Mouse (Mus musculus): ENCODE data around the gene Gmppb. TPM values are rescaled to one million over a fixed set of nuclear protein-coding genes. Genes with fewer than 3 reads are reported as not detected.

The Gmppb gene
- polyA plus RNA-seq, 1 experiment from 2014 or later = 21.2 TPM

GRCm38 (mm10) chr9:108085261-108085660, 36.2 kb downstream of the Gmppb start:
- H3K4me1 ChIP-seq (replicated peaks; ENCODE audit: control insufficient read depth, insufficient read depth, low read length) = peaks cover 2% of the 10 kb centered on the region; the same call in 1 of the 2 replicates
- peaks cover 18% of the 10 kb centered on the region for H3K36me3 ChIP-seq (ENCODE audit: control insufficient read depth, insufficient read depth)
- no peaks in the 10 kb centered on the region for H3K9me3 ChIP-seq (ENCODE audit: control insufficient read depth, low read length)
- no peak overlapping the region for H3K4me3 ChIP-seq (replicated peaks; ENCODE audit: low read length)
- H3K4me2 ChIP-seq (ENCODE audit: low read length) = no peak overlapping the region
- peaks cover 22% of the 10 kb centered on the region for H3K27me3 ChIP-seq (replicated peaks; ENCODE audit: control insufficient read depth, insufficient read depth, low read length)
- no peak for ATAC-seq
- no peak overlapping the region for H3K27ac ChIP-seq (ENCODE audit: low read length)
- no peak overlapping the region for H3K9ac ChIP-seq (replicated peaks; ENCODE audit: low read depth, low read length)
- 92% methylated on average over 4 of the region's 4 CpGs for WGBS

- no peak overlapping the region for H3K4me2 ChIP-seq (ENCODE audit: low read length)
- no peaks in the 10 kb centered on the region for H3K9me3 ChIP-seq (ENCODE audit: control insufficient read depth, low read length)
- no peak overlapping the region for H3K4me3 ChIP-seq (replicated peaks; ENCODE audit: low read length)
- no peak for ATAC-seq
- no peak overlapping the region for H3K27ac ChIP-seq (ENCODE audit: low read length)
- 94% methylated on average over 7 of the region's 7 CpGs for WGBS
- H3K9ac ChIP-seq (replicated peaks; ENCODE audit: low read depth, low read length) = no peak overlapping the region
- H3K4me1 ChIP-seq (replicated peaks; ENCODE audit: control insufficient read depth, insufficient read depth, low read length) = peaks cover 14% of the 10 kb centered on the region
- no peaks in the 10 kb centered on the region for H3K27me3 ChIP-seq (replicated peaks; ENCODE audit: control insufficient read depth, insufficient read depth, low read length)
- H3K36me3 ChIP-seq (ENCODE audit: control insufficient read depth, insufficient read depth) = peaks cover 22% of the 10 kb centered on the region
Measured at GRCm38 (mm10) chr9:108090611-108091120, 41.6 kb downstream of the Gmppb start.

- Histone ChIP-seq H3K4me2 (ENCODE audit: low read length) (peak overlapping the region; percentile 84), H3K9me3 (ENCODE audit: control insufficient read depth, low read length) (no peaks in the 10 kb centered on the region), H3K27ac (ENCODE audit: low read length) (no peak overlapping the region), H3K27me3 (replicated peaks; ENCODE audit: control insufficient read depth, insufficient read depth, low read length) (no peaks in the 10 kb centered on the region), H3K36me3 (ENCODE audit: control insufficient read depth, insufficient read depth) (peaks cover 19% of the 10 kb centered on the region), H3K9ac (replicated peaks; ENCODE audit: low read depth, low read length) (peak overlapping the region; percentile 67), H3K4me3 (replicated peaks; ENCODE audit: low read length) (peak overlapping the region; percentile 63), H3K4me1 (replicated peaks; ENCODE audit: control insufficient read depth, insufficient read depth, low read length) (peaks cover 16% of the 10 kb centered on the region)
- 74% methylated on average over 10 of the region's 10 CpGs for WGBS
- ATAC-seq = no peak
Measured at GRCm38 (mm10) chr9:108093586-108093985, 44.5 kb downstream of the Gmppb start.

- Histone ChIP-seq H3K36me3 (ENCODE audit: control insufficient read depth, insufficient read depth) (peaks cover 19% of the 10 kb centered on the region), H3K27ac (ENCODE audit: low read length) (peak within 1 kb of the TSS; percentile 72), H3K4me1 (replicated peaks; ENCODE audit: control insufficient read depth, insufficient read depth, low read length) (peaks cover 16% of the 10 kb centered on the region), H3K9me3 (ENCODE audit: control insufficient read depth, low read length) (no peaks in the 10 kb centered on the region), H3K9ac (replicated peaks; ENCODE audit: low read depth, low read length) (peak within 1 kb of the TSS; percentile 67), H3K27me3 (replicated peaks; ENCODE audit: control insufficient read depth, insufficient read depth, low read length) (no peaks in the 10 kb centered on the region), H3K4me2 (ENCODE audit: low read length) (peak within 1 kb of the TSS; percentile 84), H3K4me3 (replicated peaks; ENCODE audit: low read length) (peak within 1 kb of the TSS; percentile 63)
- WGBS = under 1% methylated on average over 52 of the region's 52 CpGs
- peak; percentile 92 for ATAC-seq
Measured at GRCm38 (mm10) chr9:108094184-108094941, 45.3 kb downstream of the Gmppb start, which contains the start of gene Apeh. Gene Apeh, minus strand, starts transcription at chr9:108094606.

- H3K4me3 ChIP-seq (replicated peaks; ENCODE audit: low read length) = peak overlapping the region; percentile 63
- H3K9ac ChIP-seq (replicated peaks; ENCODE audit: low read depth, low read length) = peak overlapping the region; percentile 67
- H3K4me1 ChIP-seq (replicated peaks; ENCODE audit: control insufficient read depth, insufficient read depth, low read length) = peaks cover 16% of the 10 kb centered on the region
- H3K27ac ChIP-seq (ENCODE audit: low read length) = no peak overlapping the region
- peak; percentile 6 for ATAC-seq
- peak overlapping the region; percentile 84 for H3K4me2 ChIP-seq (ENCODE audit: low read length)
- no peaks in the 10 kb centered on the region for H3K9me3 ChIP-seq (ENCODE audit: control insufficient read depth, low read length)
- no peaks in the 10 kb centered on the region for H3K27me3 ChIP-seq (replicated peaks; ENCODE audit: control insufficient read depth, insufficient read depth, low read length)
- 0% methylated on average over 14 of the region's 16 CpGs for WGBS
- peaks cover 15% of the 10 kb centered on the region for H3K36me3 ChIP-seq (ENCODE audit: control insufficient read depth, insufficient read depth)
Measured at GRCm38 (mm10) chr9:108094998-108095411, 46.0 kb downstream of the Gmppb start.

- Histone ChIP-seq H3K4me2 (ENCODE audit: low read length) (peak overlapping the region; percentile 84), H3K27ac (ENCODE audit: low read length) (no peak overlapping the region), H3K27me3 (replicated peaks; ENCODE audit: control insufficient read depth, insufficient read depth, low read length) (no peaks in the 10 kb centered on the region), H3K4me1 (replicated peaks; ENCODE audit: control insufficient read depth, insufficient read depth, low read length) (peaks cover 16% of the 10 kb centered on the region), H3K9ac (replicated peaks; ENCODE audit: low read depth, low read length) (no peak overlapping the region), H3K36me3 (ENCODE audit: control insufficient read depth, insufficient read depth) (peaks cover 14% of the 10 kb centered on the region; the same call in 1 of the 2 replicates), H3K9me3 (ENCODE audit: control insufficient read depth, low read length) (no peaks in the 10 kb centered on the region), H3K4me3 (replicated peaks; ENCODE audit: low read length) (peak overlapping the region; percentile 63)
- 0 out of 2 replicates have a peak, but pooled peaks have one; percentile 7 for ATAC-seq
- WGBS = 9% methylated on average over 3 of the region's 3 CpGs
Measured at GRCm38 (mm10) chr9:108095518-108095917, 46.5 kb downstream of the Gmppb start.

GRCm38 (mm10) chr9:108095949-108096712, 47.1 kb downstream of the Gmppb start:
- H3K36me3 ChIP-seq (ENCODE audit: control insufficient read depth, insufficient read depth) = peaks cover 9% of the 10 kb centered on the region

GRCm38 (mm10) chr9:108099619-108100018, 50.6 kb downstream of the Gmppb start:
- no peak for ATAC-seq
- no peaks in the 10 kb centered on the region for H3K27me3 ChIP-seq (replicated peaks; ENCODE audit: control insufficient read depth, insufficient read depth, low read length)
- H3K4me1 ChIP-seq (replicated peaks; ENCODE audit: control insufficient read depth, insufficient read depth, low read length) = peaks cover 10% of the 10 kb centered on the region
- no peak overlapping the region for H3K27ac ChIP-seq (ENCODE audit: low read length)
- H3K4me3 ChIP-seq (replicated peaks; ENCODE audit: low read length) = no peak overlapping the region
- no peaks in the 10 kb centered on the region for H3K9me3 ChIP-seq (ENCODE audit: control insufficient read depth, low read length)
- 91% methylated on average over 8 of the region's 8 CpGs for WGBS
- peaks cover 12% of the 10 kb centered on the region; the same call in 1 of the 2 replicates for H3K36me3 ChIP-seq (ENCODE audit: control insufficient read depth, insufficient read depth)
- H3K4me2 ChIP-seq (ENCODE audit: low read length) = no peak overlapping the region
- H3K9ac ChIP-seq (replicated peaks; ENCODE audit: low read depth, low read length) = no peak overlapping the region

More at GRCm38 (mm10) chr9:108095949-108096712, 47.1 kb downstream of the Gmppb start:
- ATAC-seq = no peak
- peaks cover 16% of the 10 kb centered on the region for H3K4me1 ChIP-seq (replicated peaks; ENCODE audit: control insufficient read depth, insufficient read depth, low read length)
- no peak overlapping the region for H3K4me3 ChIP-seq (replicated peaks; ENCODE audit: low read length)
- WGBS = 64% methylated on average over 10 of the region's 10 CpGs
- no peak overlapping the region; the same call in 1 of the 2 replicates for H3K4me2 ChIP-seq (ENCODE audit: low read length)
- H3K9ac ChIP-seq (replicated peaks; ENCODE audit: low read depth, low read length) = no peak overlapping the region
- no peaks in the 10 kb centered on the region for H3K27me3 ChIP-seq (replicated peaks; ENCODE audit: control insufficient read depth, insufficient read depth, low read length)
- H3K9me3 ChIP-seq (ENCODE audit: control insufficient read depth, low read length) = no peaks in the 10 kb centered on the region
- no peak overlapping the region for H3K27ac ChIP-seq (ENCODE audit: low read length)
